Mouse (Mus musculus) frontal cortex, postnatal 10 days (tissue): ENCODE data around the gene Galk1.

ENCODE experiments used
- DNase-seq, 2 experiments: peaks; one replicate each; pipeline ENCODE4 v3.0.0; 2022; ENCODE audit warnings: low spot score in 2 of 2, mixed read lengths in 1 of 2

Gene Galk1

DNA sequence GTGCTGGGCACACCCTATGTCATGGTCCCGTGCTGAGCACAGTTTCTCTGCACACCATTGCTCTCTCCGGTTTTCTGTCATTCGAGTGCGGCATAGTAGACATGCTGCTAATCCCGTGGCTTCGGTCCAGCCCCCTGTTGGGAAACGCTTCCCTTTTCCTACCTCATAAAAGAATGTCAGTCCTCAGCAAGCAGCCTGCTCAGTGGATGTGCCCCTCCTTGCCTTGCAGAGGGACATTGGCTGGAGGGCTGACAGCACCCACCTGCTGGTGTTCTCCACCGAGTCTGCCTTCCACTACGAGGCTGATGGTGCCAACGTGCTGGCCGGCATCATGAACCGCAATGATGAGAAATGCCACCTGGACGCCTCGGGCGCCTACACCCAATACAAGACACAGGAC lies 30.0 kb downstream of the Galk1 start:
- no peak for DNase-seq

DNA sequence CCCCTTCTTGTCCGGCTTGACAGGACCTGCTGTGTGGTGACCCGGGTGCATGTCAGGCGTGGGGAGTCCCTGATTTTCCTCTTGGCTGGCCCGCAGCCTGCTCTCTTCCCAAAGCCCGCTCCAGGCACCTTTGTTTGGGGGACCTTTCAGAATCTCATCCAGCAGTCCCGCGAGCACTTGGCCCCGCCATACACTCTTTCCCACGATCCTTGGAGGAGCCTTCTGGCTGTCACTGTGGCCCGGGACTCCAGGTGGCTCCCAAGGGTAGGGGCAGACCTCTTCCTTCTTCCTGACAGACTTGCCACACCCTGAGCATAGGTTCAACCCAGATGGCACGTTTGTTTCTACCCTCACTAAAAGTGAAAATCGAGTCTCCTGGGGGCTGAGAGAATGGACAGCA lies 37.0 kb downstream of the Galk1 start:
- no peak for DNase-seq

DNA sequence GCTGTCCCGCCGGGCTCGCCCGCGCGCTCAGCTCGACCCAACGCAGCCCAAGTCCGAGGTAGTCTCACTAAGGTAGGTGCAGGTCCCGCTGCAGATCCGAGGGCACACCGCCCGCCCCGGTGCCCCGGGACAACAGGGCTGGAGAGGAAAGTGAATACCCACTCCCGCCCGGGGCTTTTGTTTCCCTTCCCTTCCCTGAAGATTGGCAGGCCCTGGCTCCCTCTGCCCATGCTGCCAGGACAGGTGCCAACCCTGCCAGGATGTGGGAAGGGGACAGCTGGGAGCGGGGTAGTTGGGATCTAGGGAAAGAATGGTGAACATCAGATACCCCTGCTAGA lies 37.5 kb downstream of the Galk1 start:
- no peak for DNase-seq

DNA sequence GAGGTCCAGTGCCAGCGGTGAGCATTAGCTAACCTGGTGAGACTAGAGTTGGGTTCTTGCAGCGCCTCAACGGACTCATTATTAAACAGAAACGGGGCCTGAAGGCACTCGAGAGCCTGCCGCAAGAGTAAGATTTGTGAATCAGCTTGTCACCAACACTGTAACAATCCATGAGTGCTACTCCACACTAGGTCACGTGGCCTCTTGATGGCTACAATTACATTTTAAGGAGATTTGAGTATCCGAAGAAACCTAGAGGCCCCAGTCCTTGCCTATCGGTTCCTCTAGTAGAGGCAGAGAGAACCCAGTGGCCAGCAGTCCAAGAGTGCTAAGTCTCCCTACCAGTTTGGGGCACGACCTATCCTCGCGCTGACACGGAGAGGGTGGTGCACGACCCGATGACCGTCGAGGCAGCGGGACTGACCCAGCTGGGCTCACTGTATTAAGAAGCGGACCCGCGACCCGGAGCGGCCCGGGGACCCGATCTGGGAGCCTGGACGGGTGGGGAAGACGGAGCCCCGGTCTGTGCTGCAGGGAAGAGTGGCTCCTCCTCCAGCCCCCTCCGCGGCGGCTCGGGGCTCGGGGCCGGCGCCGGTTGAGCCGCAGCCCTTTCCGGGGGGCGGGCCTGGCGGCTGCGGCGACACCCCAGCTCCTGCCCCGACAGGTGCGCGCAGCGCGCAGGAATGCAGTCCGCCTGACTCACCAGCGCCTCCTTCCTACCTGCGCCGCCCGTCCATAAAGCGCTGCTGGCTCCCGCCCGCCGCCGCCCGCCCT lies 38.0 kb downstream of the Galk1 start, which contains the start of gene Itgb4:
TSS of gene Itgb4 (plus strand) at position 401 of the 774 bp plus-strand sequence.
- DNase-seq = no peak

DNA sequence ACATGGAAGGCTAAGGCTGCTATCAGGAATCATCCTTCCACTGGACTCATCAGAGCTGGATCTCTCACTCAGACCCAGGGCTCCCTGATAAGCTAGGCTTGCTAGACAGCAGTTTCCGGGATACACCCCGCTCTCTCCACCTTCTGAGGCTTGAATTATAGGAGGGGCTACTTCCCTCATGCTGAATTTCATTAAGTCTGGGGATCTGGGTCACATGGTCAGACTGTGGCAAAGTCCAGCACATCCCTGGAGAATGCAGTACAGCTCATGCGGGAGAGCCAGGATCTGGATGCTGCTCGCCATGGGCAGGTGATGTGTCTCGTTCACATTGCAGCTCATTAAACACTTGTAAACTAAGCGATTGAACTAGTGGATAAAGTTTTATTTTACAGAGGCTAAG lies 41.5 kb downstream of the Galk1 start:
- DNase-seq = no peak

DNA sequence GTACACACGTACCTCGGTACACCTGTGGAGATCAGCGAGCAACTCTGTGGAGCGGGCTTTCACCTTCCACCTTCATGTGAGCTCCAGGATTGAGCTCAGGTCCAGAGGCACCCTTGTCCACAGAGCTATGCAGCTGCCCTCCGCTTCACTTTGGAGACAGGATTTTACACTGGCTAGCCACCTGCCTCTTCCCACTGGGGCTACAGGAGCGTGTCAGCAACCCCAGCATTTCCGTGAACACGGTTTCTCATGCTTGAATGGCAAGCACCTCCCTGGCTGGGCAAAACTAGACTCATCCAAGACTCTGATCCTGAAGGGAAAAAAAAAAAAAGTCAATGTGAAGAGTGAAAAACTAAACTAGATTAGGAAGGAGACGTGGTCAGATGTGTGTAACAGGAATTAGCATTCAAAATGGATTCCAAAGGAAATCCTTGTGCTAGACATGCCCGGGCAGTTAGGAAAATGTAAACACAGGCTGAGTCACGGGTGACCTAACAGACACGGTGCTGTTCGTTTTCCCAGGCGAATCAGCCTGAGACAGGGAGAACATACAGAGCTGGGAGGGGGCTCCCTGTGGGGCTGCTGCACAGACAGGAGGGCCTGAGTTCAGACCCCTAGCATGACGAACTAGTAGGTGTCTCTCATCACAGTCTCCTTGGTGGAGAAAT lies 42.4 kb downstream of the Galk1 start:
- DNase-seq = no peak

DNA sequence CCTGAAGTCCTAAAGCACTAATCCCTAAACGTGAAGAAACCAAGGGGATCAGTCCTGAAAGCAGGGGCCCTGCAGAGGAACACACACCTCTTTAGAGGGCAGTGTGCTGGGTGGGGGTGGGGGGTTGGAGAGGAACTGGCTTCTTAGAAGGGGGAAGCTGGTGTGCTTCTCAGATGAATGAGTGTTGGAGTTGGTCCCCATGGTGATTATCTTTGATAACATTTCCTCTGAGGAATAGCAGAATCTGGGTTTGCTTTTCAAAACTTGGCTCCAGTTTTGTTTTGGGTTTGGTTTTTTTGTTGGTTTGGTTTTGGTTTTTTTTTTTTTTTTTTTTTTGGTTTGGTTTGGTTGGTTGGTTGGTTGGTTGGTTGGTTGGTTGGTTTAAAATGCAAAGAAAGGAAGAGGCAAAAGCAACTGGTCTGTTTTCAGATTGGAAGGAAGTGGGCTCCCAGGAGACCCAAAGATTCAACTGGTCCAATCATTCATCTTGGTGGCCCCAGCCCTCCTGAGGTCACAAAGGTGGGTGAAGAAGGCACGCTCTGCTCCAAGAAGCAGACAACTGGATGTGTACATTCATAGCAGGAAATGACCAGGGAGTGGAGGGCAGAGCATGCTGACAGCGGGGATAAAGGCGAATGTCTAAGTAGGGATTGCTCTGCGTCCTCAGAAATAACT lies 43.7 kb downstream of the Galk1 start:
- no peak for DNase-seq

DNA sequence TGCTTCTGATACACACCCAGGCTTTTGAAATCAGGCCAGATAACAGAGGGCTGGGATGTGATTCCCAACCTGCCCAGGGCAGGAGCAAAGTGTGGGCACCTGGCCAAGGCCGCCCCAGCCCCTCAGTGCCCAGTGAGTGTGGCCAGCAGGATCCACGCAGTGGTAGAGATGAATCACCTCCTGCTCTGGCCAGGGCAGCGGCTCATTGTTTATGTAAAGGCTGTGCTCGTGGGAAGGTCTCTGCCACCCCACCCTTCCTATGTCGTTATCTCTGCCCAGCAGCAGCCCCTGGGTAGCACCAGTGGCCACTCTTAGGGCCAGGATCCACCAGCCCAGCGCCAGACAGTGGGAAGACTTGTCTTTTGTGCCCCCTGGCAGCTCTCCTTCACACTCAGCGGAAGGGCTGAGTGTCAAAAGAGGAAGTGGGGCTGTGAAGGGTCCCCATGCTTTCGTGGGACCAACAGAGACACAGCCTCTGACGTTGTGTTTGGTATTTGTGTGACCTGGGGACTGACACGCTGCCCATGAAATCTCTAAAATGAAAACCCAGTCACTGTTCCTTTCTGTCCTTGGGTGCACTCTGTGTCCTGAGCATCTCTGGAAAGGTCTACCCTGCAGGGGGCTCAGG lies 47.4 kb downstream of the Galk1 start:
- no peak for DNase-seq

DNA sequence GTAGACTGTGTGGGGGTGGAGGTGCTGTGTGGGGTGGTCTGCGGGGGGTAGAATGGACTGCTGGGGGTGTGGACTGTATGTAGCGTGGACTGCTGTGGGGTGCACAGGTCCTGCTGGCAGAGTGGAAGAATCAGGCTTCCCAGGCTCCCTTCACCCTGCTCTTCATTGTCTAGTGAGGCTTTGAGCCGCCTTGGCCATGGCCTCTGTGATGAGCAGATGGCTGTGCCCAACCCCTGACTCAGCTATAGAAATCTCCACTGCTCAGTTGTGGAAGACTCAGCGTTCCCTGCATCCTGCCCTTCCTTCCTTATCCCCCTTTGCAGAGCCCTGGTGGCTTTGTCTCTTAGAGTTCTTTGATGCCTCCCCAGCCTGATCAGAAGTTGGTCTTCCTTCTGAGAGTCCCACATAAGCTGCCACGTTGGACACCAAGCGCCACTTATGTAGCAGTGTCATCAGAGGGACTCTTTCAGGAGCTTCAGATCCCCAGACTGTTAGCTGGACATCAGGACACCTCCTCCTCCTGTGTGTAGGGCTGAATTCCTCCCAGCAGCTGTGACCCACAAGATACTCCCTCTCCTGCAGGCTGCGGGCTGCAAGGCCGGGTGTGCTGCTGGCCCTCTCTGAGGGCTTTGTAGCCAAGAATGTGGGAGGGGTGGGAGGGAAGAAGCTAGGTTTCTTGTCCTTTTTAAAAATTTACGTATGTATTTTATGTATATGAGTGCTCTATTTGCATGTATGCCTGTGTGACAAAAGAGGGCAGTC lies 49.7 kb downstream of the Galk1 start:
- no peak for DNase-seq

DNA sequence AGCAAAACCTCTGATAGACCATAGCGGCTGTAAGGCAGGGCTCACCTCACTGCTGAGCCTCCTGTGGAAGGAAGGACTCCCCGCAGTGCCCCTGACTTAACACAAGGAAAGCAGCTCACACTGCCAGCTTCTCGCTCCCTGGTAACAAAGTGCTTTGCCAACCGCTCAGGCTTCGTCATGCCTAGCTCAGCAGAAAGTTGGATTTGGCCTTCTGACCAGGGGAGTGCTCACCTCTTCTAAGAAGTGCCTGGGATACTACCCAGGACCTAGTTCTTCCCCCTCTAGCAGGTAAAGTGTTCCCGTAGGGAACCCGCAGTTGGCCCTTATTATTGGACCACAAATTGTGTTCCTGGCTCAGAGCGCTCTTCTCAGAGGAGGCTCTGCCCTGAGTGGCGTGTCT lies 53.5 kb downstream of the Galk1 start:
- no peak for DNase-seq
